Mouse (Mus musculus) lung, embryonic 14.5 days (tissue): ENCODE data around the gene Numa1. TPM values are rescaled to one million over a fixed set of nuclear protein-coding genes. Genes with fewer than 3 reads are reported as not detected.

Experiments used
- ATAC-seq: fragments of 200-750 bp; cut with Nextera tagmentation; 2 replicates; pipeline ENCODE4 v1.8.0; 2017; ENCODE audit warnings: mild to moderate bottlenecking, moderate TSS enrichment, moderate library complexity; ENCODE audit not compliant: insufficient read depth
- DNase-seq: peaks from one replicate; pipeline ENCODE4 v3.0.0-alpha.2; 2015
- H3K27ac ChIP-seq: fragments of 300-500 bp; sonication (generic); 2 replicates; pipeline ENCODE4 v1.5.1; 2014; ENCODE audit warnings: low read depth, mild to moderate bottlenecking, moderate library complexity
- H3K27me3 ChIP-seq: fragments of 300-500 bp; sonication (generic); 2 replicates; pipeline ENCODE4 v1.6.1; 2014; ENCODE audit warnings: low read length, control low read depth; ENCODE audit not compliant: insufficient read depth
- H3K36me3 ChIP-seq: fragments of 300-500 bp; sonication (generic); 2 replicates; pipeline ENCODE4 v1.6.1; 2014; ENCODE audit warnings: control low read depth; ENCODE audit not compliant: insufficient read depth
- H3K4me1 ChIP-seq: fragments of 300-500 bp; sonication (generic); 2 replicates; pipeline ENCODE4 v1.6.1; 2014; ENCODE audit warnings: antibody characterized with exemption, control low read depth; ENCODE audit not compliant: insufficient read depth
- H3K4me2 ChIP-seq: fragments of 300-500 bp; sonication (generic); 2 replicates; pipeline ENCODE4 v1.6.1; 2014; ENCODE audit warnings: mild to moderate bottlenecking
- H3K4me3 ChIP-seq: fragments of 300-500 bp; sonication (generic); 2 replicates; pipeline ENCODE4 v1.5.1; 2014; ENCODE audit warnings: low read depth, low read length
- H3K9ac ChIP-seq: fragments of 300-500 bp; sonication (generic); 2 replicates; pipeline ENCODE4 v1.6.1; 2014
- H3K9me3 ChIP-seq: fragments of 300-500 bp; sonication (generic); 2 replicates; pipeline ENCODE4 v1.6.1; 2016; ENCODE audit warnings: low read depth, low read length, control low read depth
- CTCF ChIP-seq: IDR thresholded peaks from 2 replicates; pipeline ENCODE4 v1.5.1; 2016; ENCODE audit warnings: antibody characterized with exemption, low read depth
- WGBS: fragments of 180-500 bp; shearing (Covaris S2); extraction: QIAGEN DNeasy Blood & Tissue Kit; methylation state at CpG from one replicate; pipeline ENCODE4 v1.1.7; 2014; 5-methylcytosine and 5-hydroxymethylcytosine counted together
- polyA plus RNA-seq: library from polyadenylated mRNA; unstranded; fragments of >200 nt; fragmentation: Nextera tagmentation; extraction: Ambion mirVana; gene quantifications from 2 replicates; pipeline ENCODE4 v1.2.1, GENCODE M21; 2014

Numa1 gene
- polyA plus RNA-seq, 1 experiment from 2014 or later: 109 TPM

- 0 out of 2 replicates have a peak, but pooled peaks cover 14% of the 10 kb centered on the region for H3K36me3 ChIP-seq
- ATAC-seq (no peak), DNase-seq (peak; percentile 65)
- H3K9ac ChIP-seq: no peak overlapping the region
- no peaks in the 10 kb centered on the region for H3K9me3 ChIP-seq
- no peak overlapping the region for H3K4me2 ChIP-seq
- H3K4me3 ChIP-seq: no peak overlapping the region
- no peak overlapping the region for H3K27ac ChIP-seq
- no peak for TF ChIP-seq CTCF
- WGBS: 23% methylated on average over 2 of the region's 2 CpGs
- no peaks in the 10 kb centered on the region for H3K27me3 ChIP-seq
- H3K4me1 ChIP-seq: peaks cover 8% of the 10 kb centered on the region
These were observed 40.6 kb downstream of the Numa1 start for GRCm38 (mm10) chr7:101974505-101974904.

- no peaks in the 10 kb centered on the region for H3K9me3 ChIP-seq
- no peak overlapping the region for H3K4me3 ChIP-seq
- H3K27ac ChIP-seq: no peak overlapping the region
- H3K9ac ChIP-seq: no peak overlapping the region
- no peaks in the 10 kb centered on the region for H3K27me3 ChIP-seq
- ATAC-seq (no peak), DNase-seq (no peak)
- peaks cover 54% of the 10 kb centered on the region for H3K36me3 ChIP-seq
- no peaks in the 10 kb centered on the region for H3K4me1 ChIP-seq
- WGBS: 70% methylated on average over 1 of the region's 1 CpGs
- TF ChIP-seq CTCF: no peak
- no peak overlapping the region for H3K4me2 ChIP-seq
These were observed 48.8 kb downstream of the Numa1 start for GRCm38 (mm10) chr7:101982735-101983134.

GRCm38 (mm10) chr7:101985081-101985480 is 51.2 kb downstream of the Numa1 start:
- ATAC-seq: no peak
- no peaks in the 10 kb centered on the region for H3K4me1 ChIP-seq
- no peak overlapping the region for H3K4me3 ChIP-seq

GRCm38 (mm10) chr7:101994241-101994640 is 60.3 kb downstream of the Numa1 start:
- 90% methylated on average over 3 of the region's 3 CpGs for whole genome bisulfite sequencing
- no peak overlapping the region for H3K4me3 ChIP-seq
- H3K4me1 ChIP-seq: no peaks in the 10 kb centered on the region
- H3K27ac ChIP-seq: no peak overlapping the region
- TF ChIP-seq CTCF: no peak
- peaks cover 99% of the 10 kb centered on the region for H3K36me3 ChIP-seq
- H3K9me3 ChIP-seq: no peaks in the 10 kb centered on the region
- DNase-seq: no peak
- H3K9ac ChIP-seq: no peak overlapping the region
- no peaks in the 10 kb centered on the region for H3K27me3 ChIP-seq
- H3K4me2 ChIP-seq: no peak overlapping the region
- no peak for ATAC-seq

More at GRCm38 (mm10) chr7:101985081-101985480, 51.2 kb downstream of the Numa1 start:
- no peak for TF ChIP-seq CTCF
- DNase-seq: no peak
- Histone ChIP-seq H3K4me2 (no peak overlapping the region), H3K9ac (no peak overlapping the region), H3K36me3 (peaks cover 71% of the 10 kb centered on the region), H3K27me3 (no peaks in the 10 kb centered on the region), H3K9me3 (no peaks in the 10 kb centered on the region), H3K27ac (no peak overlapping the region)
- 93% methylated on average over 3 of the region's 3 CpGs for WGBS

- no peaks in the 10 kb centered on the region for H3K27me3 ChIP-seq
- no peaks in the 10 kb centered on the region for H3K9me3 ChIP-seq
- no peak overlapping the region for H3K9ac ChIP-seq
- TF ChIP-seq CTCF: peak; percentile 97
- 52% methylated on average over 14 of the region's 14 CpGs for WGBS
- H3K36me3 ChIP-seq: peaks cover 100% of the 10 kb centered on the region
- DNase-seq: peak; percentile 87
- ATAC-seq: peak; percentile 72
- no peak overlapping the region for H3K4me3 ChIP-seq
- no peak overlapping the region for H3K27ac ChIP-seq
- H3K4me2 ChIP-seq: no peak overlapping the region
- no peaks in the 10 kb centered on the region for H3K4me1 ChIP-seq
These were observed 64.5 kb downstream of the Numa1 start for GRCm38 (mm10) chr7:101998194-101998927.

GRCm38 (mm10) chr7:101999461-102000151 is 65.7 kb downstream of the Numa1 start:
- Histone ChIP-seq H3K4me1 (no peaks in the 10 kb centered on the region), H3K9ac (no peak overlapping the region), H3K27ac (no peak overlapping the region; the same call in 1 of the 2 replicates), H3K4me2 (no peak overlapping the region), H3K36me3 (peaks cover 99% of the 10 kb centered on the region), H3K4me3 (no peak overlapping the region), H3K27me3 (no peaks in the 10 kb centered on the region), H3K9me3 (no peaks in the 10 kb centered on the region)
- ATAC-seq: no peak
- WGBS: 93% methylated on average over 15 of the region's 15 CpGs
- TF ChIP-seq CTCF: no peak
- no peak for DNase-seq

GRCm38 (mm10) chr7:102000296-102000695 is 66.4 kb downstream of the Numa1 start:
- H3K27ac ChIP-seq: no peak overlapping the region
- ATAC-seq: no peak
- no peak overlapping the region for H3K9ac ChIP-seq
- no peaks in the 10 kb centered on the region for H3K4me1 ChIP-seq
- no peak overlapping the region for H3K4me3 ChIP-seq
- no peaks in the 10 kb centered on the region for H3K9me3 ChIP-seq
- no peaks in the 10 kb centered on the region for H3K27me3 ChIP-seq
- peaks cover 99% of the 10 kb centered on the region for H3K36me3 ChIP-seq
- DNase-seq: no peak
- no peak overlapping the region for H3K4me2 ChIP-seq
- no peak for TF ChIP-seq CTCF
- WGBS: 92% methylated on average over 8 of the region's 8 CpGs
